Mouse (Mus musculus) forebrain, embryonic 16.5 days (tissue): ENCODE data around the gene Crybg2. TPM values are rescaled to one million over a fixed set of nuclear protein-coding genes. Genes with fewer than 3 reads are reported as not detected.

Source experiments
- ATAC-seq: fragments of 200-750 bp; cut with Nextera tagmentation; 2 replicates; pipeline ENCODE4 v1.8.0; 2017; ENCODE audit warnings: mild to moderate bottlenecking, moderate library complexity
- H3K27ac ChIP-seq: fragments of 300-500 bp; sonication (generic); 2 replicates; pipeline ENCODE4 v1.5.1; 2014; ENCODE audit warnings: low read length, control low read depth
- H3K27me3 ChIP-seq: fragments of 300-500 bp; sonication (generic); replicated peaks from 2 replicates; pipeline ENCODE4 v1.6.1; 2014; ENCODE audit warnings: low read length; ENCODE audit not compliant: control insufficient read depth, insufficient read depth
- H3K36me3 ChIP-seq: fragments of 300-500 bp; sonication (generic); 2 replicates; pipeline ENCODE4 v1.6.1; 2014; ENCODE audit not compliant: control insufficient read depth, insufficient read depth
- H3K4me1 ChIP-seq: fragments of 300-500 bp; sonication (generic); replicated peaks from 2 replicates; pipeline ENCODE4 v1.6.1; 2014; ENCODE audit warnings: low read length; ENCODE audit not compliant: control insufficient read depth, insufficient read depth
- H3K4me2 ChIP-seq: fragments of 300-500 bp; sonication (generic); 2 replicates; pipeline ENCODE4 v1.6.1; 2014; ENCODE audit warnings: mild to moderate bottlenecking, low read length, control low read depth
- H3K4me3 ChIP-seq: fragments of 300-500 bp; sonication (generic); replicated peaks from 2 replicates; pipeline ENCODE4 v1.5.1; 2014; ENCODE audit warnings: mild to moderate bottlenecking, low read length, control low read depth
- H3K9ac ChIP-seq: fragments of 300-500 bp; sonication (generic); replicated peaks from 2 replicates; pipeline ENCODE4 v1.6.1; 2014; ENCODE audit warnings: low read depth, low read length, control low read depth
- H3K9me3 ChIP-seq: fragments of 300-500 bp; sonication (generic); 2 replicates; pipeline ENCODE4 v1.6.1; 2016; ENCODE audit warnings: low read length; ENCODE audit not compliant: control insufficient read depth
- WGBS: fragments of 180-500 bp; shearing (Covaris S2); extraction: QIAGEN DNeasy Blood & Tissue Kit; methylation state at CpG from one replicate; pipeline ENCODE4 v1.1.7; 2014; 5-methylcytosine and 5-hydroxymethylcytosine counted together
- polyA plus RNA-seq: library from polyadenylated mRNA; unstranded; fragments of >200 nt; fragmentation: Nextera tagmentation; extraction: Ambion mirVana; gene quantifications from 2 replicates; pipeline ENCODE4 v1.2.1, GENCODE M21; 2015

Crybg2 gene
- polyA plus RNA-seq, 1 experiment from 2014 or later: 1.6 TPM

DNA sequence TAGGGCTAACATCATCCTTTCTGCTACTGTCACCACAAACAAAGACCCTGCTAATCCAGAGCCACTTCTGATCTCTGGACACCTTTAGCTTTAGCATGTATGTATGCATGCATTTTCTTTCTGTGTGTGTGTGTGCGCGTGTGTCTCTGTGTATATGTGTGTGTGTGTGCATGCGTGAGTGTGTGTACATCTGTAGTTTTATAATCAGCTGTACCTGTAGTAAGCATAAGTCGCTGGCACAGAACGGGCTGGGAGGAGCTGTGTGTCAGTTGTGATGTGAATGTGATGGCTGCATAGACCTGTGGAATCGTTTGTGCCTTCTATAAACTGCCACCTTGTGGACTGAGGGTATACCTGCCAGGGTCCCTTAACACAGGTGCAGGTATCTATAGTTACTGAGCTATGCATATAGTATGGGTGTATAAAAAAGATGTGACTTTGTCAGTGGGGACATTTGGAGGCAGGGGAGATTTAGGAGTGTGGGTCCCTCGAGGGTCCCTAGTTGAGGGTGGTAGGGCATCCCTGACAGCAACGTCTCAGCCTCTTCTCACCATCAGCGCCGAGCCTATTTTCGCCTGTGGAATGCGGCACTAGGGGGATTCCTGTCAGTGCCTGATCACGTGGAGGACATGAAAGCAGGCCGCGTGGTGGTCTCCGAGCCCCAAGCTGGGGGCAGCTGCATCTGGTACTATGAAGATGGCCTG is 30.1 kb downstream of the Crybg2 start:
- no peak overlapping the region for H3K27ac ChIP-seq
- H3K9ac ChIP-seq: no peak overlapping the region
- no peak overlapping the region for H3K4me3 ChIP-seq
- H3K4me1 ChIP-seq: no peaks in the 10 kb centered on the region
- no peaks in the 10 kb centered on the region for H3K27me3 ChIP-seq
- H3K9me3 ChIP-seq: no peaks in the 10 kb centered on the region
- no peaks in the 10 kb centered on the region for H3K36me3 ChIP-seq
- ATAC-seq: no peak
- WGBS: 87% methylated on average over 16 of the region's 16 CpGs
- H3K4me2 ChIP-seq: no peak overlapping the region

DNA sequence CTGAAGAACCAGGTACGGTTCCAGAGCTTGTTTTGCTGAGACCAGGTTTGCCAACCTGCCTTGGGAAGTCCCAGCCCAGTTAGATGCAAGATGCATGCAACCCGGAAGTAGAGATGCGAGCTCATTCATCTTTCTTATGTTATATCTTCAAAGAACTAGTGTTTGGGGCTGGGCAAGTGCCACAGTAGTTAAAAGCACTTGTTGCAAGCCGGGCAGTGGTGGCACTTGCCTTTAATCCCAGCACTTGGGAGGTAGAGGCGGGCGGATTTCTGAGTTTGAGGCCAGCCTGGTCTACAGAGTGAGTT is 30.6 kb downstream of the Crybg2 start:
- no peak overlapping the region for H3K4me3 ChIP-seq
- H3K9ac ChIP-seq: no peak overlapping the region
- ATAC-seq: no peak
- H3K4me1 ChIP-seq: no peaks in the 10 kb centered on the region
- no peak overlapping the region for H3K4me2 ChIP-seq
- H3K9me3 ChIP-seq: no peaks in the 10 kb centered on the region
- no peak overlapping the region for H3K27ac ChIP-seq
- H3K27me3 ChIP-seq: no peaks in the 10 kb centered on the region
- 86% methylated on average over 6 of the region's 6 CpGs for WGBS
- no peaks in the 10 kb centered on the region for H3K36me3 ChIP-seq

DNA sequence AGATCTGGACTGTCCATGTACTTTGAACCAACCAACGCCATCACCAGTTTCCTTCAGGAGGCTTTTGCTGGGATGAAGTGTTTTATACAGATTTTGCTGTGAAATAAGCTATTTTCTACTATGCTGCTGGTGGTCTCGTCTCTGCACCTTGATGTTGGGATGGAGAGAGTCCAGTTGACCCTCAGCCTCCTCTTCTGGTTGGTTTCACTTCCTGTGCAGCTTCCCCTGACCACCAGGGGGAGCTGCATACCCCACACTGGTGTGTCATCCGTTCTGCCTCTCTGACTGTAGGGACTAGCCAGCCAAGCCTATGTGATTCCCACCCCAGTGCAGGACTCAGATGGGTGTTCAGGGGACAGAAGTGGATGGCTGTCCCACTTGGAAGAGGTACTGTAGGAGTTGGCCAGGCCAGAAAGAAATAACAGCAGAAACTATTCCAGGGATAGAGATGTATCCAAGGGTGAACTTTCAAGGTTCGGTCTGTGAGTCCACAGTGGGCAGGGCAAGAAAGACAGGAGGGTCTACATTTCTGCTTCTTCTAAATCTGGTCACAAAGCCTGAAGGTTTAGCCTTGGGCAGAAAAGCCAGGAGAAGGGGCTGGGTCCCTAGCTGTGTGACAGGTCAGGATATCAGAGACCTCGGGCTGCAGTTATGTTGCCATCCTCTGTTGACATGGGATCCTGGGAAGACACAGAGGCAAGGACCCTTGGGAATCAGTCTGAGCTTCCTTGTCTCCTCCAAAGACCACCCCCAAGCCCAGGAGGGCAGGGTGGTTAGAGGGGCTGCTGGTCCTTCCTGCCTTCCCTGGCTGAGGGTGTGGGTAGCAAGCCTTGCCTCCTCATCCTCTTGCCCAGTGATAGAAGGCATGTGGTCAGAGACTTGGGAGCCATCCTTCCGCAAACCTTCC is 32.0 kb downstream of the Crybg2 start:
- no peak for ATAC-seq
- H3K9me3 ChIP-seq: no peaks in the 10 kb centered on the region
- H3K9ac ChIP-seq: no peak overlapping the region
- no peaks in the 10 kb centered on the region for H3K4me1 ChIP-seq
- no peak overlapping the region for H3K4me3 ChIP-seq
- H3K4me2 ChIP-seq: no peak overlapping the region
- no peak overlapping the region for H3K27ac ChIP-seq
- no peaks in the 10 kb centered on the region for H3K27me3 ChIP-seq
- H3K36me3 ChIP-seq: no peaks in the 10 kb centered on the region
- WGBS: 73% methylated on average over 6 of the region's 6 CpGs

DNA sequence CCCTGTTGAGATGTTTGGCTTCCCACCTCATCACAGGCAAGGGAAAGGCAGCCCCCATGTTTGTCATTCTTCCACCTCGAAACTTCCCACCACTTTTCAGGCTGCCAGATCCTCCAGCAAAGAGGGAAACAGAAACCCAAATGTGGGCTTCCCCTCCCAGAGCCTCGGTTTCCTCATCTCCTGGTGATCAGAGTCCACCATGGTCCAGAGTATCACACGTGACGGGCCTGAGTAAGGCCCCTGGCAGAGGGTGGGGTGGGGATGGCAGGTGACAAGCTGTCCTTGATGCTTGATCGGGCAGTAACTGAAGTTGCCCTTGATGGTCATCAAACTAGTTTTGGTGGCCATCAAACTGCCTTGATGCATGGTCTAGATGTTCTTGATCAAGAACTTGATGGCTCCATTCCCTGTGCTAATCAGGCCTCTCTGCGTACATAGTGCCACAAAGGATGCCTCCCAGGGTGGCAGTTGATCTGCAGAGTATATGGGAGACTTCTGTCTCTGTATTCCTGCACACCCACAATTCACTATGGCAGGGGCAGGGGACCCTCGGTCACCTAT is 33.5 kb downstream of the Crybg2 start:
- ATAC-seq: no peak
- Histone ChIP-seq H3K4me3 (no peak overlapping the region), H3K36me3 (no peaks in the 10 kb centered on the region), H3K27ac (no peak overlapping the region), H3K27me3 (no peaks in the 10 kb centered on the region), H3K4me1 (no peaks in the 10 kb centered on the region), H3K4me2 (no peak overlapping the region), H3K9ac (no peak overlapping the region), H3K9me3 (no peaks in the 10 kb centered on the region)
- 90% methylated on average over 7 of the region's 7 CpGs for WGBS

DNA sequence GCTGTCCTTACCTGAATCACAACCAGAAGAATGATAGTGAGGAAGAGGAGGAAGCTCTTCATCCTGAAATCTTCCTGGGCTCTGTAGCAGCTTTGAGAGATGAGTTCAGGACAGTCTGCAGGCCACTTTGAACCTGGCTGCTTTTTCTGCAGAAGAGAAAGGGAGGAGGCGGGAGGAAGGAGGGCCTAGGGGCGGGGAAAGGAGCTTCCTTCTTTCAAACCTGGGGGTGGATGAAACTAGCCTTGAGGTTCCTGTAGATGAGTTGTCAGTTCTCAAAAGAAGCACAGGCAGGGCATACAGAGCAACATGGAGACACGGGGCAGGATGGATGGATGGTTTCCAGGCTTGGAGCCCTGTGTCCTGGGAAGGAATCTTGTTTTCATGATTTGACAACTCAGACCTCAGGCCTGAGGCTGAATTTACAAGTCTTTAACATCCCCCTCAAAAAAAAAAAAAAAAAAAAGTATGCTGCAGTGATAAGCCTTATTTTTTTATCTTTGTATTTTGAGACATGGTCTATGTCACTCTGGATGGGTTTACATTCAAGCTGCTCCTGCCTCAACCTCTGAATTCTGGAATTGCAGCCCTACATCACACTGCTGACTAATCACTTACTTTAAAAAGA is 34.4 kb downstream of the Crybg2 start, which contains the start of gene Cd52:
TSS of gene Cd52 (minus strand) at position 160 of the 625 bp plus-strand sequence.
- no peak for ATAC-seq
- no peak within 1 kb of the TSS for H3K4me3 ChIP-seq
- 66% methylated on average over 3 of the region's 3 CpGs for WGBS
- no peaks in the 10 kb centered on the region for H3K9me3 ChIP-seq
- H3K9ac ChIP-seq: no peak within 1 kb of the TSS
- no peaks in the 10 kb centered on the region for H3K36me3 ChIP-seq
- H3K27me3 ChIP-seq: no peaks in the 10 kb centered on the region
- H3K4me1 ChIP-seq: no peaks in the 10 kb centered on the region
- H3K4me2 ChIP-seq: no peak within 1 kb of the TSS
- no peak within 1 kb of the TSS for H3K27ac ChIP-seq

DNA sequence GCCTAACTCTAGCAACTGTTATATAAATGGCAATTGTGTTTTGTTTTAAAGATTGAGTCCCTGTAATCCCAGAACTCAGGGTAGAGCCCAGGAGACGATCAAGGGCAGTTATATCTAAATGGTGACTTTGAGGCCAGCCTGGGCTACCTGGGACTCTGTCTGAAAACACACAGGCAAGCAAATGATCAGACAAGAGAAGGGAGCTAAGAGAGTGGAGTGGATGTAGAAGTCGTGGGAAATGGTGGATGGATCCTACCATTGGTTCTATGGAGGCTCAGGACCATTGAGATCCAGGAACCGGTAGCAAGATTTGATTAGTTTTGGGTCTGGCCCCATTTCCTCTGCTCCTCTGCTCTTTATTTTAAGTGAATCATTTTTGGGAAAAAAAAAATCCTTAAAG is 35.5 kb downstream of the Crybg2 start:
- ATAC-seq: no peak
- no peaks in the 10 kb centered on the region for H3K36me3 ChIP-seq
- WGBS: 83% methylated on average over 3 of the region's 3 CpGs
- H3K27ac ChIP-seq: no peak overlapping the region
- H3K27me3 ChIP-seq: no peaks in the 10 kb centered on the region
- no peaks in the 10 kb centered on the region for H3K9me3 ChIP-seq
- H3K4me3 ChIP-seq: no peak overlapping the region
- no peak overlapping the region for H3K4me2 ChIP-seq
- H3K9ac ChIP-seq: no peak overlapping the region
- no peaks in the 10 kb centered on the region for H3K4me1 ChIP-seq

DNA sequence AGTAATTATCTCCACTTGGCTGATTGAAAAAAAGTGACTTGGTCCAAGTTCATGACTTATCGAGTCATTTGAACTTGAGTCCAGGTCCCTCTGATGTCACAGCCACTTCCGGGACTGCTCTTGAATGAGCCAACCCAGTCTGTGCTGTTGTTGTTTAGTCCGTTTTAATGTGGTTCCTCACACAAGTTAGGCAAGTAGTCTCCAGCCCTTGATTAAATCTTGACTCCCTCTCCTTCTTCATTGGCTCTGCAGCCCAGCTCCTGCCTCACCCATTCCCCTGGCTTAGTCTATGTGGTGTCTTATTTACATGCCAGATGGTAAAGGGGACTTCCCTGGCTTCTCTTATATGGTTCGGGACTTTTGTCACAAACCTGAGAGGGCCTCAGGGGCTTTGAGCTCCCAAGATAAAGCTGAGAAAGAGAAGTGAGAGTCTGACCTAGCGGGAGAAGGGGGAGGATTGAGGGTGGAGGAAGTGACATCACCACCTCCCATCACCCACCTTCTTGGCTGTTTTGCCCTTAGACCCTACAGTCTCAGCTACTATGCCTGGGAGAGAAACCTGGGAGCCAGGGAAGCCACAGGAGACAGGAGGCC is 36.5 kb downstream of the Crybg2 start:
- no peak overlapping the region for H3K9ac ChIP-seq
- no peak overlapping the region for H3K4me3 ChIP-seq
- H3K4me1 ChIP-seq: no peaks in the 10 kb centered on the region
- no peaks in the 10 kb centered on the region for H3K9me3 ChIP-seq
- H3K36me3 ChIP-seq: no peaks in the 10 kb centered on the region
- no peak overlapping the region for H3K4me2 ChIP-seq
- H3K27ac ChIP-seq: no peak overlapping the region
- 87% methylated on average over 5 of the region's 5 CpGs for WGBS
- no peaks in the 10 kb centered on the region for H3K27me3 ChIP-seq
- ATAC-seq: no peak

DNA sequence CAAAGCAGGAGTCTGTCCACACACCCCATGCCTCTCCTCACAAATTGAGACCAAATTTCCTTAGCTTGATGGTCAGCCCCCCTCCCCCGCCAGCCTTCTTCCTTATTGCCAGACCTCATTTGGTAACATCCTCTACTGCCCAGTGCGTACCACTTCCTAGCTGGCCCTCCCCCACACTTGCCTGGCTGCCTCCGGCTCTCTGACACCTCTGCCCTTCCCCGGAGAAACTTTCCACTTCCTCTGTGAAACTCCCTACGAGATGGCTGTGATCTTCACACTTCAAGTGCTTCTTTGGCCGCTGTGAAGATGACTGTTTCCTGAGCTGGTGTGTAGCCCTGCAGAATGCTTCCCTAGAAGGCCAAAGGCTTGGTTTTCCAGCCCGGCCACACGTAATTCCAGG is 38.0 kb downstream of the Crybg2 start:
- H3K4me1 ChIP-seq: peaks cover 6% of the 10 kb centered on the region; the same call in 1 of the 2 replicates
- H3K4me2 ChIP-seq: no peak overlapping the region
- no peaks in the 10 kb centered on the region for H3K27me3 ChIP-seq
- ATAC-seq: no peak
- no peaks in the 10 kb centered on the region for H3K36me3 ChIP-seq
- no peak overlapping the region for H3K9ac ChIP-seq
- no peak overlapping the region for H3K27ac ChIP-seq
- H3K9me3 ChIP-seq: no peaks in the 10 kb centered on the region
- H3K4me3 ChIP-seq: no peak overlapping the region
- WGBS: 78% methylated on average over 8 of the region's 8 CpGs

DNA sequence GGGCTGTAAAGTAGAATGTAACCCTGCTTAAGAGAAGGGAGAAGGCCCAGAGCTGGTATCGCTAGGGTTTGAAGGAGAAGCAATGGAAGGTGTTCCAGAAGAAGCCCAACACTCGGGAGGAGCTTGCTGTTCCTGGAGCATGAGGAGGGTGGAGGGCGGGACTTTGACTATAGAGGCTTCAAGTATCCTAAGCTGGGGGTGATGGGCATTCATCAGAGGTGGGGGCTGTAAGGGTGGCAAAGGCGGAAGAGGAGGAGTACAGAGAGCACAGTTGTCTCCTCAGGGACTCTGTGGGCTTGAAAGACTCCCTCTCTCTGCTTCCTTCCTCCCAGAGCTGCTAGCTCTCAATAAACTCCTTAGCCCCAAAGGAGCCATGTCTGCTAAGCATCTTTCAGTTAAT is 39.6 kb downstream of the Crybg2 start:
- no peak overlapping the region for H3K9ac ChIP-seq
- no peak overlapping the region for H3K27ac ChIP-seq
- no peaks in the 10 kb centered on the region for H3K9me3 ChIP-seq
- no peak for ATAC-seq
- H3K4me3 ChIP-seq: no peak overlapping the region
- WGBS: 78% methylated on average over 4 of the region's 4 CpGs
- no peak overlapping the region for H3K4me2 ChIP-seq
- peaks cover 6% of the 10 kb centered on the region; the same call in 1 of the 2 replicates for H3K4me1 ChIP-seq
- H3K27me3 ChIP-seq: no peaks in the 10 kb centered on the region
- no peaks in the 10 kb centered on the region for H3K36me3 ChIP-seq
